Mouse (Mus musculus): ENCODE measurements around the gene Krt7.

The Krt7 gene

DNA sequence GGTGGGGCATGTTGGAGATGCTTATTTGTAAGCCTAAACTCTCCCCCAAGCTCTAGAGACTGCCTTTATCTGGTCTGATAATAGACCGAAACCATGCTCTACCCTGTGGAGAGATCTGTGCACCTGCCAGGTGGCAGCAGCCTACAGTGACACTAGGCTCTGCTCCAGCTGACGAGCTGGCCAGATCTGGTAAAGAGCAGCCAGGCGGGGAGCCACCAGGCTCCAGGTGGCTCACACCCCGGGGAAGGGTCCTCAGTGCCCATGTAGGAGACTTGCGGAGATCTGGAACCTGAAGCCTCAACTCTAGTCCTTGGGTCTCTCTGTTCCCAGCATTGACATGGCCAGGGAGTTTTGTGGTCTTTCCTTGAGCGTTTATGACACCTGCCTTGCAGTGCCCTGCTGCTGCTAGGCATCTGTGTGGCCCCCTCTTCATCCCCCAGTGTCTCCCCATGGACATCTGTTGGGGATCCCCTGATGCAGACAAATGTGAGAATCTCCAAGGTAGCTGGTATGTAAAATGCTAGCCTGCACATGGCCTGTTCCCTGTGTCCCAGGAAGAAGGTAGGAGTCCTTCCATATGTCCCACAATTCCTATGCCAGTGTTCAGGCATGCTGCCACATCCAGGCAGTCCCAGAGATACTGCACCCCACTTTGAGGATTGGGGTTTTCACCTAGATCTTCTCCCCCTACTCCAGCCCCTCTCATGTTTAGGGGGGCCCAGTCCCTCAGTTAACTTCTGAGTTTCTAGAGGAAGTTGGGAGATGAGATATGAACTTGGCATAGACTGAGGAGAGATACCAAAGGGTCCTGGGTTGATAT lies 34.7 kb upstream of the Krt7 start:
- DNase-seq (ENCODE audit: extremely low spot score, low spot score) = no peak

GRCm38 (mm10) chr15:101376776-101377061 lies 34.1 kb upstream of the Krt7 start:
- DNase-seq (ENCODE audit: extremely low spot score, low spot score) = no peak

- no peak for DNase-seq (ENCODE audit: extremely low spot score, low spot score)
These were observed 32.2 kb upstream of the Krt7 start for GRCm38 (mm10) chr15:101378646-101379045.

DNA sequence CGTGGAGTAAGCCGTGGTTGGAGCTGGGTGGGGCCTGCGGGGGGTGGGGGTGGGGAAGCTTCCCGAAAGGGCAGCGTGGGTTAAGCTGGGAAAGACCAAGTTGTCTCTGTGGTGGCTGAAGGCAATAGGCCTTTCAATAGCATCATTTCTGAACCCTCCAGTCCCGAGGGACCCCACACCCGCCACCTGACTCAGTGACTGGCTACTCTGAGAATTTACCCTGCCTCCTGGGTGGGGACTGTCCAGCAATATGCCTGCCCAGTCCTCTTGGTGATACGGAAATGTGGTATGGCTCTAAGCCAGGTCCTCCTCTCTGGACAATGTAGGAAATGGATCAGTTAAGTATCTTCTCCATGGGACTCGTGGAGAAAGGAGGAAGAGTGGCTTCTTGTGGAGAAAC lies 29.1 kb upstream of the Krt7 start:
- DNase-seq (ENCODE audit: extremely low spot score, low spot score) = no peak

DNA sequence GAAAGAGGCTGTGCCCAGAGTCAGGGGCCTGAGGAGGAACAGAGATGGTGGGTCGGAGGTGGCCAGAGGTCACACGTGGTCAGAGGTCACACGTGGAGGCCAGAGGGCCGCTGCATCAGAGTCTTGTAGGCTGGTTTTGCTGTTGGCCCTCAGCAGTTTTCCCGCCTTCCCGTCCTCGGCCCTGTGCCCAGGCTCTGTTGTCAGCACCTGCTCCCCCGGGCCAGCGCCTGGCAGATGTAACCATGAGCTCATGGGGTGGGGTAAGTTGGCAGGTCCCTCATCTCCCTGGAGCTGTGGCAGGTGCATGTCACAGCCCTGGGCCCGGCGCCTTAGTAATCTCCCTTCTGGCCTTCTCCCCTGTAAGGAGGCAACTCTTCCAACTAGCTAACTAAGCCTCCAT lies 28.0 kb upstream of the Krt7 start:
- DNase-seq (ENCODE audit: extremely low spot score, low spot score) = no peak

DNA sequence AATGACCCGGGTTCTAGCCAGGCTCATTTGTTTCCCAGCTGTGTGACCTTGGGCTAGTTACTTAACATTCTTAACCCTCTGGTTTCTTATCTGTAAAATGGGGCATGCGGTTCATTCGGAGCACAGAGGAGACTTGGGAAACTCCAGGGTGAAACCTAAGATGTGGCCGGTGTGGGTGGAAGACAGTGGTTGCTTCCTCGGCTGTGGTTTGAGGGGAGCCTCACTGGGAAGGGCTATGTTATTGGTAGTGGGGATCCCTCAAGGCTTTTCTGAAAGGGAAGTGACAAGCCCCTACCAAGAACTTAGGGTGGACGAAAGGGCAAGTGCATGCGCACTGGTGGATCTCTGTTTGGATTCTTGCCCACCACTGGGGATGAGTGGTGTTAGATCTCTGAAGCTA lies 26.2 kb upstream of the Krt7 start:
- DNase-seq (ENCODE audit: extremely low spot score, low spot score) = no peak

GRCm38 (mm10) chr15:101385064-101385463 lies 25.8 kb upstream of the Krt7 start:
- no peak for DNase-seq (ENCODE audit: extremely low spot score, low spot score)

DNA sequence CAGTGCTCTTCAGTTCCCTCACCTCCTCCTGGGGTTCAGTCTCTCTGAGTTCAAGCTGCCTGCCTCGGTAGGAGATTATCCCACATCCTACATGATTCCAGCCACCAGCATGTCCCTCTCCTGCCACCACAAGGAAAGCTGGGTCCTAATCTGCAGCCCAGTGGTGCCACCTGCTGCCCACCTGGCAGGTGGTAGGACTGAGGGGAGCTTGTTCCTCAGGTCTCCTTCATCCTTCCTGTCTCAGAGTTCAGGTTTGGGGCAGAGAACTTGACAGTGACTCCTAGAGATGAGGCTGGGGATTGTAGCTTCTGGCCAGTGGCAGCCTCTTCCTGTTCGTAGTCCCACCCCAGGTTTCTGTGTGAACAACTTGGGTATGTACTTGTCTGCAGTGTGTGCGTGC lies 23.7 kb upstream of the Krt7 start:
- DNase-seq (ENCODE audit: extremely low spot score, low spot score) = no peak

DNA sequence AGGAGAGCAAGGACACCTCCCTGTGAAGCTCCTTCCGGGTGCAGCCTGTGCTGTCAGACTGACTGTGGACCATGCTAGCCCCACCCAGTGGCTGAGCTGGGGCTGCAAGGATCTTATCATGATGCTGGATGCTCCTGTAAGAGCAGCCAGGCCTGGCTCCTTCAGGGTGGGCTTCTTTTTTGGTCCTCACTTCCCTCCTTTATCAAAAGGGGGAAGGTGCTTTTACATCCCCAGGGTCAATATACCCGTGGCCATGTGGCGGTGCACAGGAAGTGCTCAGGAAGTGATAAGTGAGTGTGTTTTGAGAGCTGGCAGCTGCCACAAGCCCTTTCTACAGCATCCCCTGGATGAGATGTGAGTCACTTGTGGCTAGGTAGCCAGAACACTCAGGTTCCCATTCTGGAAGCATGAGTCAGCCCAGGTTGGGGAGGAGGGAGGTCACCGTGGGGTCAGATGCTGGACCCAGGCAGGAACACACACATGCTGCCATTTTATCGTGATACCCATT lies 22.8 kb upstream of the Krt7 start:
- no peak for DNase-seq (ENCODE audit: extremely low spot score, low spot score)

DNA sequence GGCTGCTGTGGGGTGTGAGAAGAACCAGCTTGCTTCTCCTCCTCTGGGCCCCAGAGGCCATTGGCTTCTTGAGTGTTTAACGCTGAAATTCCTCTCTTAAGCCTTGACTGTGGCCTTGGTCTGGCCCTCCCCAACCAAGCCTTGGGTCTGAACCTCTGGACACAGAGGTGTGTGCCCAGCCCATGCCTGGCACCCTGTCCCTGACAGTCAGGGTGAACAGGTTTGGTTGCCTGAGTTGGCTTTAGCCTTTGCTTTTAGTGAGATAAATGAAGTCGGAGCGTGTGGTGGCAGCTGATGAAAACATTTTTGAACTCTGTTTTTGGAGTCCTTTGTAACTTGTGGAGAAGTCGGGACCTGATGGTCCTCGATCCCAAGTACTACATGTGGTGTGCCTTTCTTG lies 20.6 kb upstream of the Krt7 start:
- no peak for DNase-seq (ENCODE audit: extremely low spot score, low spot score)

DNA sequence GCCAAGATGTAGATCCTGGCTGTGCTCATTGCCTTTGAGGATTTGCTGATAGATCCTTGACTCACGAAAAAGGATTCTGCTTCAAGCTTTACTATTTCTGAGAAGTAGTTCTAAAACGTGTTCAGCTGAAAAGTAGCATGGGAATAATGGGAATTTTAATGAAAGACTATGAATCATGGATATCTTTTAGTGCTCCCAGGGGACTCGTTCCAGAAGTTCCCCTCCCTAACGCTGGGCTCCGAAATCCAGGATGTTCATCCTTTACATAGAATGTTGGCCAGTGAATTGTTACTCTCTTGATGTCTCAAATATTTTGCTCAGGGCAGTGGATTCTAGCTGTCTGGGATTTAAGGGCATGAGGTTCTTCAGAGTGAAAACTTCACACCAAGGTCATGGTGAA lies 18.6 kb upstream of the Krt7 start:
- DNase-seq (ENCODE audit: extremely low spot score, low spot score) = no peak

DNA sequence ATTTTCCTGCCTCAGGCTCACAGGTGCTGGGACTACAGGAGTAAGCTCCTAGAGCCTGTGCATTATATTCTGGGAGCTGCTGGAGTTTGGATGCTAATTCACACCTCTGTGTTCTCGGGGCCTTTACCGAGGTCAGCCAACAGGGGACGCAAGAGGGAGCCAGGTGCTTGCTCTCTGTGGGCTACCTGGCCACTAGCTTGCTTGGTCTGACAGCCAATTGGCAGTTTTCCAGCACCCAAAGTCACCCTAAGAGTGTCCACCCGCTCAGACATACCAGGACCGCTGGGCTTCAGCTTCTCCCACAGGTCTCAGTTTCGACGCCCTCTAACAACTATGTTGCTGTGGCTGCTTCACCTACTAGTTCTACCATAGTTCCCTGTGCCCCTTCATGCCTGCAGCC lies 15.9 kb upstream of the Krt7 start:
- no peak for DNase-seq (ENCODE audit: extremely low spot score, low spot score)

- no peak for DNase-seq (ENCODE audit: extremely low spot score, low spot score)
These were observed 14.4 kb upstream of the Krt7 start for GRCm38 (mm10) chr15:101396466-101396865.

DNA sequence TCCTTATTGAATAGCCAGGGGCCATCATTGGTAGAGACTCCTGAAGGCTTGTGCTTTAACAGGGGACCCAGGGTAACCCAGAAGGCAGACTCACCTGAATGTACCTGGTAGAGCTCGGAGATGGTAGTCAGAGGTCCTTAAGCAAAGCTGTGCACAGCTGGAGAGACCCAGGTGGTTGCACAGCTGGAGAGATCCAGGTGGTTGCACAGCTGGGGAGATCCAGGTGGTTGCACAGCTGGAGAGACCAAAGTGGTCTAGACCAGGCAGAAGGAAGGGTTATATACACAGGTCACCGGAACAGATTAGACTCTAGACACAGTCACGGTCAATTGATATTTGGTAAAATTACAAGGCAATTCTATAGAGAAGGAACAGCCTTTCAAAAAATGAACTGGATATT lies 13.9 kb upstream of the Krt7 start:
- DNase-seq (ENCODE audit: extremely low spot score, low spot score) = no peak

DNA sequence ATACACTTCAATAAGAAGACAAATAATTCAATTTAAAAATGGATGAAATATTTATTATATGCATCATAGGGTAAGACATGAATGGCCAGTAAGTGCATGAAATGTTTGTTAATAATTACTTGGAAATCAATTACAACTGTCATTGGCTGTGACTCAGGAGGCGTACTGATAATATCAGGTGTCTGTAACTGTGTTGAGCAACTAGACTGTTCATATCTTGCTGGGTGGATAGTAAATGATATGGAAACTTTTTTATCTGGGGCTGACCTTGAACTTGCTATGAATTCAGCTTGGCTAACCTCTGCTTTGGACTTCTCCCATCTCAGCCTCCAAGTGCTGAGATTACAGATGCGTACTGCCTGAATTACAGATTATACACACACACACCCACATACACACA lies 13.2 kb upstream of the Krt7 start:
- DNase-seq (ENCODE audit: extremely low spot score, low spot score) = no peak

DNA sequence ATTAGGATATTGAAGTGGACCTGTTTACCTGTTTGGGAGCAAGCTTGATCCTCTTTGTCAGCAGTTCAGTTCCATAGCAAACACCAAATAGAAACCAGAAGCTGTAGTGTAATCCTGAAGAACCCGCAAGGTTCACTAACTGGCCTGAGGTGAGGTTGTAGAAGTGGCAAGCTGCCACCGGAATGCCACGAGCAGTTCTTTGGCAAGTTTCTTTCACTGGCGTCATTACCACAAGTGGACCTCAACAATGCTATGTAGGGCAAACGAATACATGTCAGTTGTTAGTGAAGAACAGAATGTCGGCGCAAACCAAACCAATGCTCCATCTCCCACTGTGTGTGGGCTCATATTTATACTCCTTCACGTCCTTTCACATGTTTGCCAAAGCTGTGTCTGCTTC lies 12.6 kb upstream of the Krt7 start:
- no peak for DNase-seq (ENCODE audit: extremely low spot score, low spot score)

DNA sequence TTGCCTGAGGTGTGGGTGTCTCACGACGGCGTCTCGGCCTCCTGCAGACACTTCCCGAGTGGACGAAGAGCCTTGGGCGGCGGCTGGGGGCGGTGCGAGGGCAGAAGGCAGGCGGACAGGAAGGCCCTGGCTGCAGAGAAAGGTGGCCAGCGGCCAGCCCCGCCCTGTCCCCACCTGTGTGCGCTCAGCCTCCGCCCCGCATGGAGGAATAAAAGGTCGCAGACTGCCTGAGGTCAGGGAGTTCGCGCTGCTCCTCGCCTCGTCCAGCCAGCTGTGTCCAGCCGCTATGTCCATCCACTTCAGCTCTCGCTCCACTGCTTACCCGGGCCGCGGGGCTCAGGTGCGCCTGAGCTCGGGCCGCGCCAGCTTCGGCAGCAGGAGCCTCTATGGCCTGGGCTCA lies 1.3 kb downstream of the Krt7 start:
- DNase-seq (ENCODE audit: extremely low spot score, low spot score) = no peak

GRCm38 (mm10) chr15:101413916-101414635 lies 3.2 kb downstream of the Krt7 start:
- no peak for DNase-seq (ENCODE audit: extremely low spot score, low spot score)

- no peak for DNase-seq (ENCODE audit: extremely low spot score, low spot score)
These were observed 4.1 kb downstream of the Krt7 start for GRCm38 (mm10) chr15:101414807-101415565.

DNA sequence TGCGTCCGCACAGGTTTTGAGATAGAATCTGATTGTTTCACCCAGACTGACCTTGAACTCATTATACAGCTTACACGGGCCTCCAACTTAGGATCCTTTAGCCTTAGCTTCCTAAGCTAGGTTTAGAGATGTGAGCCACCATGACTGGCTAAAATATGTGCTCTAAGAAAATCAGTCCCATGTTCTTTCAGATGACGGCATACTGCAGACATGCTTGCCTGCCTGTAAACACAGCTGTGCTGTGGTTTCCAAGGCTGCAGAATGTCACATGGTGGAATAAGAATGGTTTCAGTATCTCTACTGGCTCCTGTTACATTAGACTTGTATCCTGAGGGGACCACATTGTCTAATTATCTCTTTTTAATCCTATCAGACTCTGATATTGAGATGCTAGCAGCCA lies 8.1 kb downstream of the Krt7 start:
- DNase-seq (ENCODE audit: extremely low spot score, low spot score) = no peak

- DNase-seq (ENCODE audit: extremely low spot score, low spot score) = no peak
These were observed 10.1 kb downstream of the Krt7 start for GRCm38 (mm10) chr15:101420903-101421302.

- DNase-seq (ENCODE audit: extremely low spot score, low spot score) = no peak
These were observed 14.1 kb downstream of the Krt7 start for GRCm38 (mm10) chr15:101424914-101425313.
